Mouse (Mus musculus): ENCODE measurements around the gene Ptpre. TPM values are rescaled to one million over a fixed set of nuclear protein-coding genes. Genes with fewer than 3 reads are reported as not detected.

The Ptpre gene
- polyA plus RNA-seq, 1 experiment from 2014 or later: 10.0 TPM

DNA sequence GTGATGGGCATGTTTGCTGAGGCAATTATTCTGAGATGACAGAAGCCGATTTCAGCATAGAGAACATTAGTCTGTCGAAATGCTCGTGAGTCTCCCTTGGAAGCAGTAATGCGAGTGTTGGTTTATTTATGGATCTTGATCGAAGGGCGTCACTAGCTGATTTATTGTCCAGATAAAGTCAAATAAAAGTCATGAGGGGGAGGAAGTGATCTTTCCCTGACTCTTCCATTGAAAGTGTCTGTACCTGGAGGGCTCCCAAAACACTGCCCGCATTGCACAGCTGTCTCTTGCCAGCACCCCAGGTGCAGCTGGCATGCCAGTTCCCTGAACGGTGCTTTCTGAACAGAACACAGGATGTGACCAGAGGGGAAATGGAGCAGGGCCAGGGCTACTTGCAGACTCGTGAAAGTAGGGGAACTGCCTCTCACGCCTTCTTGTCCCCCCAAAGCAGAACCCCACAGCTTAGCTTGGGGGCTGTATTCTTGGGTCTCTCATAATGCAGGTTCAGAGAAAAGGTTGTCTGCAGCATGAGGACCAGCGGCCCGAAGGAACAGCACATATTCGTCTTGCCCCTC, 100.2 kb downstream of the Ptpre start:
- Histone ChIP-seq H3K9ac (replicated peaks) (no peak overlapping the region), H3K4me3 (replicated peaks) (no peak overlapping the region), H3K27me3 (replicated peaks) (no peaks in the 10 kb centered on the region), H3K4me2 (no peak overlapping the region), H3K27ac (replicated peaks) (0 out of 2 replicates have a peak overlapping the region, but pooled peaks have one; percentile 13), H3K36me3 (no peaks in the 10 kb centered on the region), H3K4me1 (peaks cover 40% of the 10 kb centered on the region), H3K9me3 (replicated peaks) (no peaks in the 10 kb centered on the region)
- ATAC-seq (ENCODE audit: low FRiP score): no peak
- 52% methylated on average over 13 of the region's 13 CpGs for WGBS

DNA sequence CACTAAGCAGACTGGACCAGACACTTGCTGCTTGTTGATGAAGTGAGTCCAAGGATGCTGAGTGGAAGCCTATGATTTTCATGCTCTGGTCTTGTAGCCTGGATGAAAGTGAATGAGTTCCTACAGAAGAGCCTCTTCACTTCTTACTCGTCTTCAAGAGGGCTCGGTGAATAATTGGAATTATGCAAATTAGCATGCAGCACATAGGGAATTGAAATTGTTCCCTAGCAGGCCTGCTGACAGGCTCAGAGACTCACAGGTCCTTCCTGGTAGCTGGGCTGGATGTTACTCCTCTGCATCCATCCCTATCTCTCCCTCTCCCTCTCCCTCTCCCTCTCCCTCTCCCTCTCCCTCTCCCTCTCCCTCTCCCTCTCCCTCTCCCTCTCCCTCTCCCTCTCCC, 102.1 kb downstream of the Ptpre start:
- Histone ChIP-seq H3K27me3 (replicated peaks) (no peaks in the 10 kb centered on the region), H3K4me1 (peaks cover 35% of the 10 kb centered on the region), H3K9me3 (replicated peaks) (no peaks in the 10 kb centered on the region), H3K4me2 (no peak overlapping the region), H3K27ac (replicated peaks) (no peak overlapping the region), H3K4me3 (replicated peaks) (no peak overlapping the region), H3K36me3 (no peaks in the 10 kb centered on the region), H3K9ac (replicated peaks) (no peak overlapping the region)
- ATAC-seq (ENCODE audit: low FRiP score): no peak
- WGBS: 16% methylated on average over 2 of the region's 2 CpGs

DNA sequence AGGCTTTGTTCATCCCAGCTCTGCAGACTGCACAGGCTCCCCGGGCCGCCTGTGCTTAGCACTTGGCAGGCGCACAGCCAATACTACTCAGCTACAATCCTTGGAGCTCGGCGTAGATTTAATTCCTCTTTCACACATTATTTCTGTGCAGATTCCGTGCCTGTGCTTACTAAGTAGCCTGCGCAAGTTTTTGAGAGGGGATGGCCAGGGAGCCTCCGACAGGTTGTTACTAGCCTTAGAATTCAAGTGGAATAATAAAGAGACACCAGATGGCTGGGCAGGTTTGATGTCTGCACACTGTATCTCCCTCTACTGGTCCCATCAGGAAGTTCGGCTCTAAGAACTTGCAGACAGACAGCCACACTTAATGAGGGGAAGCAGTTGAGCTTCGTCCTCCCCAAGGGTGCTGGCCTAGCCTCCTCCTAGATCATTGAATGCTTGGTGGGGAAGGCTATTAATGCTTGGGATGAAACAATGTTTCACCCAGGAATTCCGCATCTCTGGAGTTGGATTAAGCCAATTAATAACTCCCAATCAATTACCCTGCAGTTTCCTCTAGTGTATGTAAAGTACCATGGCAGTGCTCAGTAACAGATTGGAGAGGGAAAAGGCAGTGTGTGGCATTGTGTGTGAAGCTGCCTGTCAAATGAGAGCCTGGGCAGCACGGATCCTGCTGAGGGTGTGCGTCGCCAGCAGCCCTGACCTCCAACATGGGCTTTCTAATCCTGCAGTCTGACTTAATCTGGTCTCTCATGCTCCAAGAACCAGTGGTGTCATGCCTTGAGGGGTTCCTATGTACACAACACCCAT, 104.6 kb downstream of the Ptpre start:
- H3K9ac ChIP-seq (replicated peaks): no peak overlapping the region
- WGBS: 45% methylated on average over 14 of the region's 14 CpGs
- no peaks in the 10 kb centered on the region for H3K27me3 ChIP-seq (replicated peaks)
- peak; percentile 61; the same call in 1 of the 2 replicates for ATAC-seq (ENCODE audit: low FRiP score)
- peak overlapping the region; percentile 39 for H3K4me2 ChIP-seq
- H3K4me1 ChIP-seq: peaks cover 33% of the 10 kb centered on the region
- no peak overlapping the region for H3K4me3 ChIP-seq (replicated peaks)
- no peaks in the 10 kb centered on the region for H3K9me3 ChIP-seq (replicated peaks)
- H3K27ac ChIP-seq (replicated peaks): peak overlapping the region; percentile 43
- peaks cover 2% of the 10 kb centered on the region; the same call in 1 of the 2 replicates for H3K36me3 ChIP-seq

DNA sequence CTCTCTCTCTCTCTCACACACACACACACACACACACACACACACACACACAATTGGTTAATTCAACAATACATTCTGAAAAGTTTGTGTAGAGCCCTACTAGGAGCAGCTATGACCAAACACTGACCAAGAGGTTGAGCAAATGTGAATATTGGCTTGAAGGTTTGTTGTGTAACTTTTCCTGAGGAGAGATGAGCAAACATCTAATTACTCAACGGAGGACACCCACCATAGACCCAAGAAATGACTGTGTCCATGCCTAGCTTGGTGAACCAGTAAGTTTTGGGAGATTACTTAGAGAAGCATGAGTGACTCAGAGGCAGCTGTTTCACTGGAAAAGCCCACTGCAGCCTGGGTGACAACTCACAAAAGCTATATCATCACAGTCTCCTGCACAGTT, 107.2 kb downstream of the Ptpre start:
- H3K4me1 ChIP-seq: peaks cover 15% of the 10 kb centered on the region
- no peak for ATAC-seq (ENCODE audit: low FRiP score)

DNA sequence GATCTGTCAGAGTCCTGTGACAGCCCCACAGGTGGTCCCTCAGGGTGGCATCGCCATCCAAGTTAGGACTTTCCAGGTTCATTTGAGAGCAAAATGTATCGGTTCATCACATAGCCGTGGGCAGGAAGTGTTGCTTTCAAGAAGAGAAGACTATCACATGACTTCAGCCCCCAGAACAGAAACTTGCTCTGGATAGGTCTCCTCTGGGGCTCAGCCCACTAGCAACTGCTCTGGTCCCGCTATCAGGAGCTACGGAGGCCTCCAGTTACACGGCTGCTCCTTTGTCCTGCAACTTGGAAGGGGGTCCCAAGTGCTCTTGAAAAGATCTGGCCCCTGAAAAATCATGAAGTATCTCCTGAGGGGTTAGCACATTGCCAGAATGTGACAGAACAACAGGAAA, 109.7 kb downstream of the Ptpre start:
- H3K9me3 ChIP-seq (replicated peaks): no peaks in the 10 kb centered on the region
- peaks cover 5% of the 10 kb centered on the region for H3K4me1 ChIP-seq
- no peaks in the 10 kb centered on the region for H3K27me3 ChIP-seq (replicated peaks)
- no peak overlapping the region for H3K4me3 ChIP-seq (replicated peaks)
- ATAC-seq (ENCODE audit: low FRiP score): no peak
- H3K9ac ChIP-seq (replicated peaks): no peak overlapping the region
- no peak overlapping the region for H3K4me2 ChIP-seq
- 77% methylated on average over 6 of the region's 6 CpGs for WGBS
- peaks cover 2% of the 10 kb centered on the region; the same call in 1 of the 2 replicates for H3K36me3 ChIP-seq
- H3K27ac ChIP-seq (replicated peaks): no peak overlapping the region

More for the DNA sequence above, 107.2 kb downstream of the Ptpre start:
- H3K36me3 ChIP-seq: peaks cover 2% of the 10 kb centered on the region; the same call in 1 of the 2 replicates
- no peak overlapping the region for H3K4me3 ChIP-seq (replicated peaks)
- no peak overlapping the region for H3K9ac ChIP-seq (replicated peaks)
- 88% methylated on average over 1 of the region's 1 CpGs for WGBS
- no peak overlapping the region for H3K4me2 ChIP-seq
- no peak overlapping the region for H3K27ac ChIP-seq (replicated peaks)
- H3K9me3 ChIP-seq (replicated peaks): no peaks in the 10 kb centered on the region
- H3K27me3 ChIP-seq (replicated peaks): no peaks in the 10 kb centered on the region

DNA sequence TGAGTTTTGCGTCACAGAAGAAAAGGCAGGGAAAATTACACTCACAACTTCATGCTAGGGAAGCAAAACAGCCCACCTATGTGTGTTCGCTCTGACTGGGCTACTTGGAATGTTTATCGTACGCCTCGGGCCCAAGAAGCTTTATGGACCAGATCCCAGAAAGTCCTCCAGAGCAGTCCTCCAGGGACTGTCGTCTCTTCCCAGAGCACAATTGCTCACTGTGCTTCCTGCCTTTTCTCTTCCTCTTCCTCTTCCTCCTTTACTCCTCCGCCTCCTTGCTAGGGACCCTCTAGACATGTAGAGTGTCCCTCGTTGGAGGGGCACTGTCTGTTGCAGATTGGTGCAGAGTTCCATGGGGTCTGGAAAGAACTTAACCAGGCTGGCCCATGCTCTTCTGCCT, 111.5 kb downstream of the Ptpre start:
- Histone ChIP-seq H3K9ac (replicated peaks) (no peak overlapping the region), H3K4me2 (no peak overlapping the region), H3K27ac (replicated peaks) (no peak overlapping the region), H3K4me3 (replicated peaks) (no peak overlapping the region), H3K9me3 (replicated peaks) (no peaks in the 10 kb centered on the region), H3K36me3 (peaks cover 2% of the 10 kb centered on the region; the same call in 1 of the 2 replicates), H3K27me3 (replicated peaks) (no peaks in the 10 kb centered on the region), H3K4me1 (no peaks in the 10 kb centered on the region)
- 85% methylated on average over 8 of the region's 8 CpGs for WGBS
- ATAC-seq (ENCODE audit: low FRiP score): no peak

DNA sequence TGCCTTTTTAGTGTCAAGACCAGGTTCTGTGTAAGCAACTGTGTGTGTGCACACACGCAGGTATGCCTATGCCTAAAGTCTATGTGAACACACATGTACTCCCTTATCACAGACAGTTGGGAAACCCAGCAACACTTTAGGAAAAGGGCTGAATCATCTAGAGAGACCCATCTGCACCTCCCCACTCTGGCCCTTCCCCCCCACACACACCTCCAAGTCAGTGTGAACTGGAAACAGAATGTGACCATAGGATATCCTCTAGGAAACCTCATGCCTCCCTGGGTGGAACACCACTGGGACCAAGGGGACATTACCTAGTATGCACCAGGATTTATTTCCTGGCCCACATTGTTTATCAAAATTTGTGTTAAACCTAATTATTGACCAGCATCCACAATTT, 112.0 kb downstream of the Ptpre start:
- Histone ChIP-seq H3K4me1 (no peaks in the 10 kb centered on the region), H3K9ac (replicated peaks) (no peak overlapping the region), H3K27ac (replicated peaks) (no peak overlapping the region), H3K27me3 (replicated peaks) (no peaks in the 10 kb centered on the region), H3K4me2 (no peak overlapping the region), H3K36me3 (peaks cover 2% of the 10 kb centered on the region; the same call in 1 of the 2 replicates), H3K4me3 (replicated peaks) (no peak overlapping the region), H3K9me3 (replicated peaks) (no peaks in the 10 kb centered on the region)
- ATAC-seq (ENCODE audit: low FRiP score): no peak
- WGBS: 96% methylated on average over 1 of the region's 1 CpGs

DNA sequence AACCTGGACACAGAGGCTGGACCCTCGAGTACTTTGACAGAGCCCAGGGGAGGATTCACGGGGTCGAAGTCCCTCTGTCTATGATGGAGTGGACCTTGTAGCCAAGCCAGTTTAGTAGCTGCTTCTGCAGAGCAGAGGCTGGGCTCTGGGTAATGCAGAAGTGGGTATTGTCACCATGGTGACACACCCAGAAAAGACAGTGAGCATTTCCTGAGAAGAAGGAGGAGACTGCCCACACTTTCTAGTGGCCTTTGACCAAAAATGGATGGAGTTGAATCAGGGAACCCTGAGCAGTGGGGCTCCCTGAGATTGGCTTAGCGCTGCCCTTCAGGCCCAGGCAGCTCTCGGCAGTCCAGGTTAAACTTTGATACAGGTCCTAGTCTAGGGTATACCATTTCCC, 112.8 kb downstream of the Ptpre start:
- Histone ChIP-seq H3K4me2 (no peak overlapping the region), H3K36me3 (no peaks in the 10 kb centered on the region), H3K27ac (replicated peaks) (no peak overlapping the region), H3K4me3 (replicated peaks) (no peak overlapping the region), H3K9me3 (replicated peaks) (no peaks in the 10 kb centered on the region), H3K4me1 (no peaks in the 10 kb centered on the region), H3K27me3 (replicated peaks) (no peaks in the 10 kb centered on the region), H3K9ac (replicated peaks) (no peak overlapping the region)
- 91% methylated on average over 5 of the region's 5 CpGs for WGBS
- no peak for ATAC-seq (ENCODE audit: low FRiP score)

DNA sequence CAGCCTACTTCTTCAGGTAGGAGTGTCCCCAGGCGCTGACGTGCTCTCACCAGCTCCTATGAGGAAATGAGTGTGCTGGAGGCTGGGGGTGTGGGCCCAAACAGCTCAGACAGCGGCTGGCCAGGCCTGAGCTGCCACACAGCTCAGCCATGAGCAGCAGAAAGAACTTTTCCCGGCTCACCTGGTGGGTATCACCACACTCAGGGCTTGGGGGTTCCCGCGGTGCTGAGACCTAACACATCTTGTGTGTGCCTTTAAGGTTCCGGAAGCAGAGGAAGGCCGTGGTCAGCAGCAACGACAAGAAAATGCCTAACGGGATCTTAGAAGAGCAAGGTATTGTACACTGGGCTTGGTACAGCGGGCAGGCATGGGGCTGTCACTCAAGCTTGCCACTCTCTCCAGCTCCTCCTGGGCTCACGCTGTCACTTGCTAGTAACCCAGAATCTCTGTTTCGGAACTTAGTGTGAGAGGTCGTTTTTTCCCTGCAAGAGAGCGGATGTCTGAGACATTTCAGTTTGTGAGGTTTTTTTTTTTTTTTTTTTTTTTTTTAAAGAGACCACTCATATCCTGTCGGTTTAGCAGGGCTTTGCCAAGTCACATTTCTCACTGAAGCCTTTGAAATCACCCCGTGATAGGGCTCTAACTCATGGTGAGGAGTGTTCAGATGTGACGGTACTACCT, 114.7 kb downstream of the Ptpre start:
- 70% methylated on average over 18 of the region's 18 CpGs for WGBS
- no peak for ATAC-seq (ENCODE audit: low FRiP score)
- H3K4me2 ChIP-seq: peak overlapping the region; percentile 15; the same call in 1 of the 2 replicates
- no peak overlapping the region for H3K9ac ChIP-seq (replicated peaks)
- no peaks in the 10 kb centered on the region for H3K36me3 ChIP-seq
- no peaks in the 10 kb centered on the region for H3K4me1 ChIP-seq
- H3K4me3 ChIP-seq (replicated peaks): no peak overlapping the region
- no peak overlapping the region for H3K27ac ChIP-seq (replicated peaks)
- H3K9me3 ChIP-seq (replicated peaks): no peaks in the 10 kb centered on the region
- H3K27me3 ChIP-seq (replicated peaks): no peaks in the 10 kb centered on the region

DNA sequence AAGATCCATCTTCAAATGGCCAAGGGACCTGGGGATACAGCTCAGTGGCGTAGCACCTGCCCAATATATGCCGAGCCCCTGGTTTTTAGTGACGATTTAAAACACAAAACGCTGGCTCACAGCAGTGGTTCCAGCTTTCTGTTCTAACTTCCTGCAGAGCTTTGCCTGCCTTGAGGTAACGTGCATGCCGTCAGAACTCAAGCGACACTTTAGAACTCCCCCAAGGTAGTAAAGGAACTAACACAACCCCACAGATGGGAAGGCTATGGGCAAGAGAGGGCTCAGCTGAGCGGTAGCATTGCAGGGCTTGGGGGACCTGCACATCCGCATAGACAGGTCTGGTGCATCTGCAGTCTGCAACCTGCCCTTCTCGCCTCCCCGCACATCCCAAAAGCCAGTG, 115.5 kb downstream of the Ptpre start:
- H3K27ac ChIP-seq (replicated peaks): no peak overlapping the region
- no peak overlapping the region for H3K4me3 ChIP-seq (replicated peaks)
- H3K27me3 ChIP-seq (replicated peaks): no peaks in the 10 kb centered on the region
- H3K4me2 ChIP-seq: no peak overlapping the region; the same call in 1 of the 2 replicates
- no peaks in the 10 kb centered on the region for H3K9me3 ChIP-seq (replicated peaks)
- WGBS: 71% methylated on average over 11 of the region's 11 CpGs
- H3K4me1 ChIP-seq: no peaks in the 10 kb centered on the region
- H3K36me3 ChIP-seq: no peaks in the 10 kb centered on the region
- ATAC-seq (ENCODE audit: low FRiP score): no peak
- H3K9ac ChIP-seq (replicated peaks): no peak overlapping the region

DNA sequence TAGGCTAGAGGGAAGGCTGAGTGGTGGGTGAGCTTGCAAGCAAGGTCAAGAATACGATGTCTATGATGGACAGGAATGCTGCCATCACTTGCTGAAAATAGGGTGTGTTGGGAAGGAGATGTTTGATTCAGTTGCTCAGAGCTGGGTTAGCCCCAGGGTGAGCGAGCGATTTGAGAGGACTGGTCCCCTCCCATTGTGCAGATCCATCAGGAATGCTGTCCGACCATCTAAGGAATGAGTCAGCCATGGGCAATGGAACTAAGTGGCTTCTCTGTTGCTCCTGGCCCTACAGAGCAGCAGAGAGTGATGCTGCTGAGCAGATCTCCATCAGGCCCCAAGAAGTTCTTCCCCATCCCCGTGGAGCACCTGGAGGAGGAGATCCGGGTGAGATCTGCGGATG, 116.3 kb downstream of the Ptpre start:
- H3K4me3 ChIP-seq (replicated peaks): no peak overlapping the region
- no peaks in the 10 kb centered on the region for H3K9me3 ChIP-seq (replicated peaks)
- no peak overlapping the region for H3K9ac ChIP-seq (replicated peaks)
- no peaks in the 10 kb centered on the region for H3K36me3 ChIP-seq
- no peaks in the 10 kb centered on the region for H3K4me1 ChIP-seq
- ATAC-seq (ENCODE audit: low FRiP score): no peak
- 89% methylated on average over 7 of the region's 7 CpGs for WGBS
- H3K27me3 ChIP-seq (replicated peaks): no peaks in the 10 kb centered on the region
- H3K4me2 ChIP-seq: no peak overlapping the region
- no peak overlapping the region for H3K27ac ChIP-seq (replicated peaks)

DNA sequence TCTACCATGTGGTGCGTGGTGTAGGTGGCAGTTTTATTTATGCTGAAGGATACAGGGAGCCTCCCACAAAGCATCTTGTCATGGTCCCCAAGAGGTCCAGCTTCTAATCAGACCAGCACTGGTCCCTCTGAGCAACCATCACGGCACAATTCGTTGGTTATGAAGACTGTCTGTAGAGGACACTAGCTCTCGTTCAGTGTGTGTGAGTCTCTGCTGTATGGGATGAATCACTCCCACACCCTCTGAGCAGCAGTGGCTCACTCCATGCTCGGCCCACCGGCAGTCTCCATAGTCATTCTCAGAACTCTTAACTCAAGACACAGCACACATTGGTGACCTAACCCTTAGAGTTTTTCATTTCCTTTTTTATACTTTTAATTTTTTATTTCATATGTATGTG, 117.0 kb downstream of the Ptpre start:
- Histone ChIP-seq H3K9ac (replicated peaks) (no peak overlapping the region), H3K4me2 (no peak overlapping the region), H3K9me3 (replicated peaks) (no peaks in the 10 kb centered on the region), H3K4me1 (no peaks in the 10 kb centered on the region), H3K36me3 (no peaks in the 10 kb centered on the region), H3K27me3 (replicated peaks) (no peaks in the 10 kb centered on the region), H3K4me3 (replicated peaks) (no peak overlapping the region), H3K27ac (replicated peaks) (no peak overlapping the region)
- no peak for ATAC-seq (ENCODE audit: low FRiP score)
- WGBS: 91% methylated on average over 6 of the region's 6 CpGs

All from neural tube, embryonic 15.5 days (tissue).